Mouse (Mus musculus) liver, embryonic 14.5 days (tissue): ENCODE results near the gene Plekha5.

Experiments used
- CTCF ChIP-seq: IDR thresholded peaks from 2 replicates; pipeline ENCODE4 v1.5.1; 2016; ENCODE audit warnings: antibody characterized with exemption, low read depth, control low read depth
- EP300 ChIP-seq: IDR thresholded peaks from 2 replicates; pipeline ENCODE4 v1.6.1; 2016; ENCODE audit warnings: antibody characterized with exemption, low read depth

DNA sequence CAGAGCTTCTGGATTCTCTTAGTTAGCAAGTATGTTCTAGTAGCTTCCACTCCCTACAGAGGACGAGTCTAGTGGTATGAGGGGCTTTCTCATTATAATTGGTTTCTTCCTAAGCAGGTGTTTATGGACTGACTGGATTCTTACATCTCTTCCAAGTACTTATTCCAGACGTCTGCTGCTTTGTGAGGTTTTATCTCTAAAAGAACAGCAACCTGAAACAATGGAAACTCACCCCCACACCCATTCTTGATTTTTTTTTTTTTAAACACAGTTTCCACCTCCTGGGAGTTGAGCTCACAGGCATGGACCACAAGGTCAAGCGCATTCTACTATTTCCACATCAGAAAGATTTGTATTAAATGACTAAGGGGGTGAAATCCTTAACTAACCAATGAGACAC, 83.8 kb downstream of the Plekha5 start:
- TF ChIP-seq CTCF, result no peak
- no peak for TF ChIP-seq EP300
